Mouse (Mus musculus) gastrocnemius, adult 8-10 months (tissue): Measurements from ENCODE around the gene Evpl. TPM values are rescaled to one million over a fixed set of nuclear protein-coding genes. Genes with fewer than 3 reads are reported as not detected.
"Not testable (repeated sequence)": the region's sequence is repeated elsewhere in the genome, so short reads cannot be mapped to it uniquely, and the experiment has no call there.

Source experiments
- DNase-seq, 2 experiments: peaks; one replicate each; pipeline ENCODE4 v3.0.0; 2022; ENCODE audit warnings: low spot score in 2 of 2
- total RNA-seq, 4 experiments: library from RNA; stranded (reverse); gene quantifications; 2 replicates each; pipeline ENCODE4 v1.2.4; 2022

Evpl gene
- total RNA-seq = under 1 TPM in 1 of 4 experiments, not detected in 3; 0.04 TPM

DNA sequence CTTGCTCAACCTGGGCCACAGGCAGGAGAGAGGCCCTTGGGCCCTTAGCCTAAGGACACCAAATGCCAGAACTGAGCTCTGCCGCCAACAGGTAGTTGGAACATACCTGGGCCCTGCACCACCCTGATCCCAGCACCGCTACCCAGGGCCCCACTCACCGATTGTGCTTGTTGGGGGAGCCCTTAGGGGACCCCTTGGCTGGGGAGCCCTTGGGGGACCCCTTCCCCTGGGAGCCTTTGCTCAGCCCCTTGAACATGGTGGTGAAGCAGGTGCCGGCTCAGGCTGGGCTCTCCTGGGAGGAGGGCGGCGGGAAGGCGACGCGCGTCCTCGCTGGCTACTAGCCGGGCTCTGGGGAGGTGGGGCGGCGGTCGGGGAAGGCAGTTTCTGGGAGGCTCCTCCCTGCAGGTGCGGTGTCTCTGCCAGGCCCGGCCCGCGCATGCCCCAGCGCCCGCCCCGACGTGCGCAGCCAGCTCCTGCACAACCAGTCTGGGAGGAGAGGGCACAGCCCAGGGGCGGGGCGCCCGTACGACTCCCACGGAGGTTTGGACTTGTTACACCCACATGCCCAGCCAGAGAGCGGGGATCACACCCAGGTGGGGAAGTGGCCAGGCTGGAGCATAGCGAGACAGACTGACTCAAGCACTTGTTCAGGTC, at the start of gene Evpl:
TSS of gene Evpl (minus strand) at position 336 of the 654 bp plus-strand sequence.
- no peak for DNase-seq

DNA sequence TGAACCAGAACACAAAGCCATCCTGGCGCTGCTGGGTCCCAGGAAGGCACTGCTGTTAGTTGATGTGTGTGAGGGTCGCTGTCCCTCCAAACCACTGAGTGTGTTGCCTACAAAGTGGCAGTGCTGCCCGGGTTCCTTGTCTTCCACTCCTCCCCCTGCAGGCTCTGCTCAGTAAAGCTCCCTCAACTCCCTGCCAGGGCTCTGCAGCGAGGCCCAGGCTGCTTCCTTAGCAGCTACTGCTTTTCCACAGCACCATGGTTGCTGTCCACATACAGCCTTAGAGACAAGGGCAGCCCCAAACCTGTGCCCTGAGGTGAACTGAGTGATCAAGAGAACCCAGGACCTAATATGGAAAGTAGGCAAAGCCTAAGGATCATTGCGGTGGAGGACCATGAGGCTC, 49.5 kb upstream of the Evpl start:
- no peak for DNase-seq

DNA sequence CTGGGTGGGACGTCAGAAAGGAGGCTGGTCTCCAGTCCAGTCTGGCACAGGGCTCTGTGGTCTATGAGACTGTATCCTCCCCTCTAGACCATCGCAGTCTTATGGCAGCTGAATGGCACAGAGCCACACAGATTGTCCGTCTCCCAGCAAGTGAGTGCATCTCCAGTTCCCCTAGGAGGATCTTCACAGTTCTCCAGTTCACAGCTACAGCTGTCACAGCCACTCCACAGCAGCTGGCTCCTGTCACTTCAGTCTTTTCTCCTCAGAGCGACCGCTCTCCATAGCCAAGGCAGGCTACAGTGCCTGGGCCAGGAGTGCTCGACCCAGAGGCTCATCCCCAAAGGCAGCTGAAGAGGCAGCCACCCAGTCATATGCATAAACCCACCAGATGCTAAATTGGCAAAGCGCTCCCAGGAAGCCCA, 47.9 kb upstream of the Evpl start:
- DNase-seq = no peak

DNA sequence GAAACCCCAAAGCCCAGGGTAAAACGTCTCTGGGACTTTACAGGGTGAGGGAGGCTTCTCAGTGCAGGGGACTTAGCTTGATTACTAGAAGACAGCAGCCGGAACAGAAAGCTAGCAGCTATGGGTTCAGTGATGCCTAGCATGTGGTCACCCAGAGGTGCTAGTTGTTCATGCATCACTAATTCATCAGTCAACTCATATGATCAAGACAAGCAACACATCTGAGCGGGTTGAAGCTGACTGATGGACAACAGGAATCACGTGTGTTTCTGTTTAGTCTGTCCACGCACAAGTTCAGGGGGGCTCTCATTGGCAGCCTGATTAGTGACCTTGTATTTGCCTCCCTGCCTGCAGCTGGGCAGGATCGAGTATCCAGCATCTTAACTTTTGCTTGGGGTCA, 46.1 kb upstream of the Evpl start:
- DNase-seq = no peak

DNA sequence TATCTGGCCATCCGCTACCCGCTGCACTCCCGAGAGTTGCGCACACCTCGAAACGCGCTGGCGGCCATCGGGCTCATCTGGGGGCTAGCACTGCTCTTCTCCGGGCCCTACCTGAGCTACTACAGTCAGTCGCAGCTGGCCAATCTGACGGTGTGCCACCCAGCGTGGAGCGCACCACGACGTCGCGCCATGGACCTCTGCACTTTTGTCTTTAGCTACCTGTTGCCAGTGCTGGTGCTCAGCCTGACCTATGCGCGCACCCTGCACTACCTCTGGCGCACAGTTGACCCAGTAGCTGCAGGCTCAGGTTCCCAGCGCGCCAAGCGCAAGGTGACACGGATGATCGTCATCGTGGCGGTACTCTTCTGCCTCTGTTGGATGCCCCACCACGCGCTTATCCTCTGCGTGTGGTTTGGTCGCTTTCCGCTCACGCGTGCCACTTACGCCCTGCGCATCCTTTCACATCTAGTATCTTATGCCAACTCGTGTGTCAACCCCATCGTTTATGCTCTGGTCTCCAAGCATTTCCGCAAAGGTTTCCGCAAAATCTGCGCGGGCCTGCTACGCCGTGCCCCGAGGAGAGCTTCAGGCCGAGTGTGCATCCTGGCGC, 45.1 kb upstream of the Evpl start:
- no peak for DNase-seq

DNA sequence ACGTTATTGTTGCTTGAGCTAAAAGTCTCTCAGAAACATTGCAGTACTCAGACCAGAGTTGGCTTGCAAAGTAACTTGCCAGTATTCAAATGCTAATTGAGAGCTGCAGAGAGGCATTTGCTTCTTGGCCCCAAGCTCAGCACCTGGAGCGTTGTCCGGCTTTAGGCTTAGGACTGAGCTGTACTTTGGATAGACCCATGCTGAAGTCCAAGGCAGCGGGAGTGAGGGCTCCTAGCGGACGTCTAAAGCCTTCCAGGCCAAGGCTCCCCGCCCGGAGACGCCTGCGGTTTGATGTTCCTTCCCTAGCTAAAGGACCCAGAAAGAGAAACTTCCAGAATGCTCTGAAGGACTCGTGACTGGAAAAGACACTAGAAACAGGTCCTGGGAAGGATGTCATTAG, 44.2 kb upstream of the Evpl start:
- no peak for DNase-seq

DNA sequence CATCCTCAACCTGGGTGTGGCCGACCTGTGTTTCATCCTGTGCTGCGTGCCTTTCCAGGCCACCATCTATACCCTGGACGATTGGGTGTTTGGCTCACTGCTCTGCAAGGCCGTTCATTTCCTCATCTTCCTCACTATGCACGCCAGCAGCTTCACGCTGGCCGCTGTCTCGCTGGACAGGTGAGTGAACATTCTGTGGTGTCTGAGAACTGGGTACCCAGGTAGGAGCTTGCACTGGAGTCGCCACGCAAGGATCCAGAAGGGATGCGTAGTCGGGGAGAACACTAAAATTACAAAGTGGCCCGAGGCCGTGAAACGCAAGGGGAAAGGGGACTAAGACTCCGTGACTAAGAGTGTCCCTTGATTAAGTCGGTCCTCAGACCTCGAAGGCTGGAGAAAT, 43.8 kb upstream of the Evpl start:
- DNase-seq = no peak

DNA sequence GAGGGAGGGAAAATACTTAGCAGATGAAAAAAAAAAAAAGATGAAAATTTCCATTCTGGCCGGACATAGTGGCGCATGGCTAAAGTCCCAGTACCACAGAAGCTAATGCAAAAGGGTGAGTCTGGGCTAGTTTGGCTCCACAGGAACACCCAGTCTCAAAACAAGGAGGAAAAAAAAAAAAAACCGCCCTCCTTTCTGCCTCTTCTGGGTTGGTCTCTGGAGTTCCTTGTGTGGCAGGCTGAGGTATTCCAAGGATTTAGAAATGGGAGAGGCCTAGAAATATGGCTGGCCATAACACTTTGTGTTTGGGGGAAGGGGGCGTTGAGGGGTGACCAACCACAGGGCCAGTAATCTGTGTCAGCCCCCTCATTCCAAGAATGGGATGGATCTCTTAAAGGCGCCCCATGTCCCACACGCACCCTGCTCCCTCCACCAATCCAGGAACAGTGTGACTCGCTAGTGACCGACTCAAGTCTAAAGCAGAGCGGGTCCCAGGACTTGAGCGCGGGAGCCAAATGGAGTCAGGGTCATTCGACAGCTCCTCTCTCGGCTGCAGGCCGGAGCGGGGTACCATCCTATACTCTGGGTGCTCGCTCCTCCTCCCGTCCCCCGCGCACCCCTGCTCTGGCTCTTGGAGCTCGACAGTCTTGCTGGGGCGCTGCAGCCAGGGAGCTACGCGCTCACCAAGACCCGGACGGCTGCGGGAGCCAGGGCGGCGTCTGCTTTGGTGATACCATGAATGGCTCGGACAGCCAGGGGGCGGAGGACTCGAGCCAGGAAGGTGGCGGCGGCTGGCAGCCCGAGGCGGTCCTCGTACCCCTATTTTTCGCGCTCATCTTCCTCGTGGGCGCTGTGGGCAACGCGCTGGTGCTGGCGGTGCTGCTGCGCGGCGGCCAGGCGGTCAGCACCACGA, 43.1 kb upstream of the Evpl start, which contains the start of gene Galr2:
TSS of gene Galr2 (plus strand) at position 189 of the 913 bp plus-strand sequence.
- no peak for DNase-seq

DNA sequence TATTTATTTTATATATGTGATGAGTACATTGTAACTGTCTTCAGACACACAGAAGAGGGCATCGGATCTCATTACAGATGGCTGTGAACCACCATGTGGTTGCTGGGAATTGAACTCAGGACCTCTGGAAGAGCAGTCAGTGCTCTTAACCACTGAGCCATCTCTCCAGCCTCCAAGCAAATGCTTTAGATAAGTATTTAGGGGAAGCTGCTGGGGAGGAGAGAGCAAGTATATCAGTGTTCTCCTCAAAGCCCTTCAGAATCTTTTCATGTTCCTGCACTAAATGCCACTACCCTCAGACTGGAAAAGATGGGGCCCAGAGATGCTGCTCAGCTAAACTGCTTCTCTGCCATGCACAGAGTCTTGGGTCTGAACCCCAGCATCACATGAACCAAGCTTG, 39.3 kb upstream of the Evpl start:
- not testable (repeated sequence) for DNase-seq

DNA sequence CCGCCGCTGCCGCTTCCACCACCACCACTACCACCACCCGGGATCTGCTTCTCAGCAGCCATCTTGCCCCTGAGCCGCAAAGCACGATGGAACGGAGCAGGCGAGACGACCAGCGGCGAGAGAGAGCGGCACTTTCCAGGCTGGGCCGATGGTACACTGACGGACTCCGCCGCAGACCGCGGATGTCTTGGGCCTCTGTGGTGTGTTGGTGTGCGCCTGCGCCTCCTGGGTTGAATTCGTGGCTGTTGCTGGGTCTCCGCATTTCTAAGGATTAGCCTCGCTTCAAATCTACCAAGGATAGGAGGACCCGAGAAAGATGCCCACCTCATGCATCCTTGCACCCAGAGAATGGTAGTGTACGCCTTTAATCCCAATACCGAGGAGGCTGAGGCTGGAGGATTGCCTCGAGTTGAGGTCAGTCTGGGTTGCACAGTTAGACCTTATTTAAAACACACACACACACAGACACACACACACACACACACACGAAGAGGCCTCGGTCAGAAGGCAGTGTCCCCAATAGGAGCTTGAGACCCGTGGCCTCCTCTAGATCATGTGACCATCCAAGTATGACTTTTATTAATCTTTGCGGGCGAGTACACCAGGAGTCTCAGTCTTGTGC, 36.3 kb upstream of the Evpl start, which contains the start of gene Srp68:
TSS of gene Srp68 (minus strand) at position 173 of the 622 bp plus-strand sequence.
- peak; percentile 82 to 88 for DNase-seq

DNA sequence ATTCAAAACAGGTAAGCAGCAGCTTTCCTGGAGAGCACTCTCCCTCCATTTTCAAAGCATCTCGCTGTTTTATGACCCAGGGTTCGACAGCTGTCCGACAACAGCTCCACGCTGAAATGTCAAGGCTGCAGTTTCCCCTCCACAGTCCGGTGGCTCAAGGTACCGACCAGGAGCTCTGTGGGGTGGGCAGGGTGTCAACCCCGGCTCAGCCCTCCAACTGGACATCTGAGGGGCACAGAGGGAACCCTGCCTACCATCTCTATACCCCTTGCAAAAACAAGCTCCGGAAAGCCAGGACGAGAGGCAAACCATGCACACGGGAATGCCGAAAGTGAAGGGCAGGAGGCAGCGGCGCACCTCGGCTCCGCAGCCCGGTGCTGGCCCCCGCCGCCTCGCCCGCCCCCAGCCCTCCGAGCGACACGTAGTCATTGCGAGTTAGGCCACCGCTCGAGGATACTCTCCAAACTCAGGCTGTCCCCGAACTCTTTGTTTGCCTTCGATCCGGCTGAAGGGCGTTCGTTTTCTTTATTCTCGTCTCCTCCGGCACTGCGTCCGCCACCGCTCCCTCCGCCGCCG, 35.7 kb upstream of the Evpl start:
- DNase-seq = no peak

DNA sequence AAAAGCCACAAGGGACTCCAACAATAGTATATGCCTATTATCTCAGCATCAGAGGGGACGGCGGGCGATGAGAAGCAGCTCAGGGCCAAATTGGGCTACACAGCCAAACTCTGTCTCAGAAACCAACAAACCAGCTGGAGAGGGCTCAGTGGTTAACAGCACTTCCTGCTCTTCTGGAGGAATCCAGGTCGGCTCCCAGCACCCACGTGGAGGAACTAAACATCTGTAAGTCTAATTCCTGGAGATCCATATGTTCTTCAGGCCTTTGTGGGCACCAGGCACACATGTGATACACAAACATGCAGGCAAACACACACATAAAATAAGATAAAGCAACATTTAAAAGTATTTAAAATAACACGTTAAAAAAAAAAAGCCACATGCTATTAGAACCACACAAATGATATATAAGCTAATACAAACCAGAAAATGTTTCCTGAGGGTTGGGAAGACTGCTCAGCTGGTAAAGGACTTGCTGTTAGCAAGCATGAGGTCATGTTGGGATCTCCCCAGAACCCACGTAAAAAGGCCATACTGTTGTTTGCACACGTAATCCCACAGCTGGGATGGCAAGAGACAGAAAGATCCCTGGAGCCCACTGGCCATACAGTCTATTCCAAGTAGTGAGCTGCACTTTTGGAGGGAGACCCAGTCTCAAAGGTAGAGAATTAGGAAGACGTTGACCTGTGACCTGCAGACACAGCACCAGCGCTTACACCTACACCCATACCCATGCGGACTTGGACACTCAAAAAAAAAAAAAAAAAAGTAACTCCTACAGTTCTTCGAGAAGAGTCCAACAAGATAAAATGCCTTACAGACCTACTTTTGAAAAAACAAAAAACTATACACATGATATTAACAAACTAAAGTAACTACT, 35.0 kb upstream of the Evpl start:
- no peak for DNase-seq

DNA sequence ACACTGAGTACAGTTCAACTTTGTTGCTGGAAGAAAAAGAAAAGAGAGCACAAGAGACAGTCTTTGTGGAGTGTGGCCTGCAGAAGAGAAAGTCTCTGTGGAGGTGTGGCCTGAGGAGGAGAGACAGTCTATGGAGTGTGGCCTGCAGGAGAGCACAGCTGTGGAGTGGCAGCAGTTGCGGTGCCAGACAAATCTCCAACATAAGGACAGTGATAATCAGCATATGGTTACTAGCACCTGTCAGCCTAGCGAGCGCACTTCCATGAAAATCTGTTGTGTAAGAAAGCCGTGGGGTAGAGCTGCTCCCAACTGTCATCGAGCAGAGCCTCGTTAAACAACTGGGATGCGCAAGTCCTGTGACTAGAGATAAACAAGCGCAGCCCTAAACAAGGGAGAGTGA, 31.7 kb upstream of the Evpl start:
- DNase-seq = no peak

DNA sequence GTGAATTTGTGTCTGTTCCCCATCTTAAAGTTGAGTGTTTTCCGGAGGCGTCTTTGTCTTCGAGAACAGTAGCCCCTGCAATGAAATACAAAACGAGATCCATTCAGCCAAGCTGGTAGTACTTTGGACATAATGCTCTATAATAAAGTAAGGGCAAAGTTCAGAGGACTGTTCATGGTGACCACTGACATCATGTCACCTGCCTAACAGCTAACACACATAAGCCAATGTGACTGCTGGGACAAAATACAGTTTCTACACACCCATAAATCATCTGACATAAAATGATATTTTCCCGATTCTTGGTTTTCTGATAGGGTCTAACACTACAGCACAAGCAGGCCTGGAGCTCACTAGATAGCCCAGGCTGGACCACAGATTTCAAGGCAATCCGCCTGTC, 30.4 kb upstream of the Evpl start:
- no peak for DNase-seq

DNA sequence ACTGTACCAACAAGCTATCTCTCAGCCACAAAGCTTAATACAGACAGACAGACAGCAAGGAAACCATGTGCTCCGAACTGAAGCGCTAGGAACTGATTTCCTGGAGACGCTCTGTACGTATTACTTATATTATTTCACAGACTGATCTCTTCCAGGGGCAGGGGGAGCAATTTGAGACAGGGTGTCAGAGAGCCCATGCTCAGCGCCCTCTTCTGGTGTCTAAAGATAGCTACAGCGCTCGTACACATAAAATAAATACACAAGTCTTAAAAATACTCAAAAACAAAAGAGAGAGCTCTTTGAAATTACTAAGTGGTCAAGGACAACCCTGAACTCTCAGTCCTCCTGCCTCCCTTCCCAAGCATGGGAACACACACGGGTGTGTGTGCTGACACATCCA, 29.8 kb upstream of the Evpl start:
- no peak for DNase-seq

DNA sequence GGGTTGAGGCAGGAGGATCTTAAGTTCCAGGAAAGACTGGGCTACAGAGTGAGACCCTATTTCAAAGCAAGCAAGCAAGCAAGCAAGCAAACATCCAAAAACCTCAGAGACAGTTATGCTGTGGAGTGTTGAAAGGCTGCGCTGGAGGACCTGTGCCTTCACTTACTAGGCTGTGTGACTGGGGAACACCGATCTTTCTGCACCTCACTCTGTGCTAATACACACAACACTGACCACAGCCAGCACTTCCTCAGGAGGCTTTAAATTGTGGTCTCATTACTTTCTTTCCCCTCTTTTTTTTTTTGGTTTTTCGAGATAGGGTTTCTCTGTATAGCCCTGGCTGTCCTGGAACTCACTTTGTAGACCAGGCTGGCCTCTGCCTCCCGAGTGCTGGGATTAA, 28.0 kb upstream of the Evpl start:
- no peak for DNase-seq

DNA sequence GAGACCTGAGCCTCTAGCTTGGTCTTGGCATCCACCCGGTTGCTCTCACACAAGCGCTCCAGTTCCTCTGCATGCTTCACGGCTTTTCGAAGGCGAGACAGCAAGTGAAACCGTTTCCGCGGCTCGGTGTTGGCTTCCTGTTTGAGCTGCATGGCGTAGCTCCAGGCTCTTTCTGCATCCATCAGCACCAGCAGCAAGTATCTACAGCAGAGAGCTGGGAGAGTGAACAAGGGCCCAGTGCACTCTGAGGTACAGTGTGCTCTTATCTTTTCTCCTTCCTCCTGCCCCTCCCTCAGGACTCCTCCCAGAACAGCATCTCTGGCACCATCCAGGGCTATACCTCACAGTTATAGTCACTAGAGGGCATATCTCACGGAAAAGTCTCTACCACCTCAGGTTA, 27.5 kb upstream of the Evpl start:
- peak; percentile 22 to 54 for DNase-seq

DNA sequence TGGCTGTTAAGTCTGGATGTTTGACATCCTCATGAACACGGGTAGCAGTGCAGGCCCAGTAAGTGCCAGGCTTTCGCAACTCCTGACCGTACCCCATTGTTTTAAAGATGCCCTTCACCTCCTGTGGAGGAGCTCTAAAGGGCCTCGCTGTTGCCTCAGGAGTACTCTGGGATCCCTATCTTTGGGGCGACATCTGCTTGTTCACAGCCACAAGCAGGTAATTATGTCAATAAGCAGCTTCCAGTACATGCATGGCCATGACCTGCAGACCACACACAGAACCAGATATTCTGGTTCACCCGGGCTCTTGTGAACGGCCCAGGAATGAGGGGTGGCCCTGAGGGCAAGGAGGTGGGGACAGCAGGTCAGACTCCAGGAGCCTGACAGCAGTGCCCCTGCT, 22.4 kb upstream of the Evpl start:
- DNase-seq = no peak

DNA sequence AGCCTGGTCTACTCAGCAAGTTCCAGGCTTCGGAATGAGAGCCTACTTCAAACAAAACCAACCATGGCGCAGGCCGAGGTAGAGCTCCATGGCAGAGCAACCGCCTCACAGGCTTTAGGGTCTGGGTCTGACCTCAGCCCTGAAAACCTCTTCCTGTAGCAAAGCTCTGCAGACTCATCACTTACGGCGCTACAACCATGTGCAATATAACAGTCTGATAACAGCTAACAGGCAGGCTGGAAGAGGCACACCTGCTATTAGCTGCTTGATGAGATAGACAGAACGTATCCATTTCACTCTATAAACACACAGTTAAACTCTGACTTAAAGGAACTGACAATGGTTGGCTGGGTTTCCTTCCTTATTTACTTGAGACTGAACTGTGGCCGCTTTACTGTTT, 21.6 kb upstream of the Evpl start:
- no peak for DNase-seq

DNA sequence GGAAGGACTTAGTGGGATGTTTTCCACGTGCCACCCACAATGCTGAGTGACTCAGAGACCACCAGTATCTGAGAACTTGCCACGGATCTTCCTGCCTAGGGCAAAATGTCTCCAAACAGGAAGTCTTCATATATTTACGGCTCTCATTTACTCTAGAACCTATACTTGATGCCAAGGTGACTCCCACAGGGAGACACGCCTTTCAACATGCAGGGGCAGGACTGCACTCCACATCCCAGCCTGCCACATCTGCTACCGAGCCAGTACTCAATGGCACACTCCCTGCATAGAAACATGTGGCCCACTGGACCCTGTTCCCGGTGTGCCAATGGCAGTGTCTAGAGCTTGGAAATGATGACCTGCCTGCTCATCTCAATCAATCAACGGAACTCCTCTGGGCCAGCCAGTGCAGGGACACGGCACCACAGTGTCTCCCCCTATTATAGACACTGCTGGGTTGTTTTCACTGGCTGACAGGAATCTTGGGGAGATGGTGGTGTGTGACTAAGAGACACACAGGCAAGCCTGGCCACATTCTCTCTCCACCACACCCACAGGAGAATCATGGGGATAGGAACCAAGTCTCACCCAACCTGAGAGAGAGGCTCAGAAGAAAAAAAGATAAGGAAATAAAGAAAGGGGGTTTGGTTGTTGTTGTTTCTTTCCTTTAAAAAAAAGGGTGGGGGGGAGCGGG, 18.3 kb upstream of the Evpl start:
- no peak for DNase-seq
